Mouse (Mus musculus) stomach, postnatal 0 days (tissue): Measurements from ENCODE around the gene Hoxb4. TPM values are rescaled to one million over a fixed set of nuclear protein-coding genes. Genes with fewer than 3 reads are reported as not detected.

Source experiments
- ATAC-seq: fragments of 200-750 bp; cut with Nextera tagmentation; 2 replicates; pipeline ENCODE4 v1.8.0; 2017; ENCODE audit not compliant: low FRiP score, low TSS enrichment
- DNase-seq: peaks from one replicate; pipeline ENCODE4 v3.0.0-alpha.2; 2016; ENCODE audit warnings: low spot score
- H3K27ac ChIP-seq: fragments of 300-500 bp; sonication (generic); replicated peaks from 2 replicates; pipeline ENCODE4 v1.5.1; 2014; ENCODE audit warnings: mild to moderate bottlenecking, control low read depth
- H3K27me3 ChIP-seq: fragments of 300-500 bp; sonication (generic); 2 replicates; pipeline ENCODE4 v1.6.1; 2014; ENCODE audit warnings: low read length; ENCODE audit not compliant: control insufficient read depth, insufficient read depth
- H3K36me3 ChIP-seq: fragments of 300-500 bp; sonication (generic); 2 replicates; pipeline ENCODE4 v1.6.1; 2014; ENCODE audit warnings: low read length, mixed read lengths; ENCODE audit not compliant: control insufficient read depth, insufficient read depth
- H3K4me1 ChIP-seq: fragments of 300-500 bp; sonication (generic); replicated peaks from 2 replicates; pipeline ENCODE4 v1.6.1; 2014; ENCODE audit warnings: antibody characterized with exemption; ENCODE audit not compliant: control insufficient read depth, insufficient read depth
- H3K4me2 ChIP-seq: fragments of 300-500 bp; sonication (generic); replicated peaks from 2 replicates; pipeline ENCODE4 v1.6.1; 2014; ENCODE audit warnings: low read depth, mild to moderate bottlenecking, control low read depth, moderate library complexity
- H3K4me3 ChIP-seq: fragments of 300-500 bp; sonication (generic); 2 replicates; pipeline ENCODE4 v1.5.1; 2014; ENCODE audit warnings: low read depth, low read length, control low read depth
- H3K9ac ChIP-seq: fragments of 300-500 bp; sonication (generic); 2 replicates; pipeline ENCODE4 v1.6.1; 2014; ENCODE audit warnings: mild to moderate bottlenecking, low read length, control low read depth, mixed read lengths
- H3K9me3 ChIP-seq: fragments of 300-500 bp; sonication (generic); 2 replicates; pipeline ENCODE4 v1.6.1; 2016; ENCODE audit warnings: low read length; ENCODE audit not compliant: control insufficient read depth
- CTCF ChIP-seq: IDR thresholded peaks from 2 replicates; pipeline ENCODE4 v1.5.1; 2016; ENCODE audit warnings: antibody characterized with exemption, low read depth, mild to moderate bottlenecking, moderate library complexity
- EP300 ChIP-seq: optimal IDR thresholded peaks from 2 replicates; pipeline ENCODE3; 2016; ENCODE audit warnings: antibody characterized with exemption
- WGBS: fragments of 180-500 bp; shearing (Covaris S2); extraction: QIAGEN DNeasy Blood & Tissue Kit; methylation state at CpG from one replicate; pipeline ENCODE4 v1.1.7; 2014; 5-methylcytosine and 5-hydroxymethylcytosine counted together
- polyA plus RNA-seq: library from polyadenylated mRNA; unstranded; fragments of >200 nt; fragmentation: Nextera tagmentation; extraction: Ambion mirVana; gene quantifications from 2 replicates; pipeline ENCODE4 v1.2.1, GENCODE M21; 2015

Hoxb4 gene
- polyA plus RNA-seq, 1 experiment from 2014 or later, result 1.6 TPM

DNA sequence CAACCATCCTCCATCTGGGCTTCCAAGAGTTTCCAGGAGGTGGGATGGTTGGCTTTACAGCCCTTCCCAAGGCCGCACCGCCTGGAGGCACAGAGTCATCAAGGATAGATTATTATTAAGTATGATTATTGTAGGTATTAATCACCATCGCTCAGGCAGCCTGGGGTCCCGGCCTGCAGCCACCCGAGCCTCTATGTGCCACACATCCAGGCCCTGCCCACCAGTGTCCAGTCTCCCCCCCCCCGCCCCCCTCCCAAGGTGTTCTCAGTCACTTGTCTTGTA is 26.8 kb downstream of the Hoxb4 start:
- Histone ChIP-seq H3K4me1 (0 out of 2 replicates have a peak, but pooled peaks cover 2% of the 10 kb centered on the region), H3K4me3 (peak overlapping the region; percentile 29; the same call in 1 of the 2 replicates), H3K9ac (peak overlapping the region; percentile 82; the same call in 1 of the 2 replicates), H3K9me3 (no peaks in the 10 kb centered on the region), H3K27me3 (peaks cover 4% of the 10 kb centered on the region; the same call in 1 of the 2 replicates), H3K4me2 (peak overlapping the region; percentile 71), H3K36me3 (no peaks in the 10 kb centered on the region; the same call in 1 of the 2 replicates), H3K27ac (peak overlapping the region; percentile 90)
- TF ChIP-seq CTCF, result no peak
- TF ChIP-seq EP300, result no peak
- ATAC-seq (no peak), DNase-seq (no peak)
- 20% methylated on average over 5 of the region's 6 CpGs for WGBS

DNA sequence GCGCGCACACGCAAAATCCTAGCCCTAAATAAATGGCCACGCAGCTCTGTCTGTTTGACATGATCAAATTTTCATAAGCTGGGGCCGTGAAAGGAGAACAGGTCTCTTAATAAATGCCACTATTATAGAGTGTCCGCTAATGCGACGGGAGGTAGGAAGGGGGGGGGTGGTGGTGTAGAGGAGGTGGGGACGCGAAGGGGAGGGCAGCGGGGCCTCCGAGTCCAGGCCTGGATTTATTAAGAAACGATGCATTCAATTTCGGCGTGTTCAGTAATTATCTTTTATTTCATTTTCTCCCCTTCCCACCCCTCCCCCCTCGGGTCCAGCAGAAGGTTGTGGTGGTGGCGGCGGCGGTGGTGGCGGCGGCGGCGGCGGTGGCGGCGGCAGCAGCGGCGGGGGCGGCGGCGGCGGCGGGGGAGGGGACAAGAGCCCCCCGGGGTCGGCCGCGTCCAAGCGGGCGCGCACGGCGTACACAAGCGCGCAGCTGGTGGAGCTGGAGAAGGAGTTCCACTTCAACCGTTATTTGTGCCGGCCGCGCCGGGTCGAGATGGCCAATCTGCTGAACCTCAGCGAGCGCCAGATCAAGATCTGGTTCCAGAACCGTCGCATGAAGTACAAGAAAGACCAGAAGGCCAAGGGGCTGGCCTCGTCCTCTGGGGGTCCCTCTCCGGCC is 27.3 kb downstream of the Hoxb4 start:
- no peak for DNase-seq
- Histone ChIP-seq H3K27ac (peak overlapping the region; percentile 90), H3K4me3 (peak overlapping the region; percentile 29), H3K9me3 (no peaks in the 10 kb centered on the region), H3K4me2 (peak overlapping the region; percentile 71), H3K36me3 (no peaks in the 10 kb centered on the region; the same call in 1 of the 2 replicates), H3K9ac (peak overlapping the region; percentile 57), H3K4me1 (0 out of 2 replicates have a peak, but pooled peaks cover 2% of the 10 kb centered on the region), H3K27me3 (peaks cover 4% of the 10 kb centered on the region; the same call in 1 of the 2 replicates)
- TF ChIP-seq CTCF (no peak), EP300 (no peak)
- WGBS, result 3% methylated on average over 42 of the region's 56 CpGs
- no peak for ATAC-seq

GRCm38 (mm10) chr11:96345893-96346806 is 28.1 kb downstream of the Hoxb4 start:
- Histone ChIP-seq H3K4me1 (0 out of 2 replicates have a peak, but pooled peaks cover 2% of the 10 kb centered on the region), H3K4me2 (peak overlapping the region; percentile 71), H3K27me3 (peaks cover 4% of the 10 kb centered on the region; the same call in 1 of the 2 replicates), H3K9ac (peak overlapping the region; percentile 57), H3K9me3 (no peaks in the 10 kb centered on the region), H3K27ac (peak overlapping the region; percentile 90), H3K4me3 (peak overlapping the region; percentile 29), H3K36me3 (no peaks in the 10 kb centered on the region; the same call in 1 of the 2 replicates)
- 7% methylated on average over 44 of the region's 45 CpGs for WGBS
- DNase-seq (no peak), ATAC-seq (peak; percentile 25; the same call in 1 of the 2 replicates)
- TF ChIP-seq CTCF, result peak; percentile 37; the same call in 1 of the 2 replicates
- no peak for TF ChIP-seq EP300

GRCm38 (mm10) chr11:96346916-96347520 is 29.0 kb downstream of the Hoxb4 start:
- TF ChIP-seq CTCF (no peak), EP300 (no peak)
- Histone ChIP-seq H3K9ac (no peak overlapping the region), H3K4me1 (0 out of 2 replicates have a peak, but pooled peaks cover 2% of the 10 kb centered on the region), H3K27ac (peak overlapping the region; percentile 90), H3K27me3 (peaks cover 4% of the 10 kb centered on the region; the same call in 1 of the 2 replicates), H3K36me3 (no peaks in the 10 kb centered on the region; the same call in 1 of the 2 replicates), H3K4me2 (no peak overlapping the region), H3K9me3 (no peaks in the 10 kb centered on the region), H3K4me3 (no peak overlapping the region)
- ATAC-seq, result no peak
- no peak for DNase-seq
- 45% methylated on average over 5 of the region's 5 CpGs for WGBS

DNA sequence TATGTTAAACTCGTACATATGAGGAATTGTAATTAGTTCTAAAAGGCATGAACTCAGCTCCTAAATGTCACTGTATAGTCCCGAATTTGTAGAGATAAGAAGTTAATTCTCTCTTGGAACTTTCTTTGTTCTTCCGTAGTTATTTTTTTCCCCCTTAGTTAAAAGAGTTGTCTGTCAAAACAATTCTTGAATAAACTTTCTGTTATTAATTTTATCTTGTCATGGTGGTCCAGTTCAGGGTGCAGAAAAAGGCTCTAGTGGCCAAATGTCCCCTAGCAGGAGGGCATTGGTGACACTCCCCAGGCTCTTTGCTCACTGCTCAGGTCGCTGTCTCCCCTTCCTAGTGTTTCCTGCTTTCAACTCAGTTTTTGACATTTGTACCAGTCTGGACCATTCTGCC is 29.6 kb downstream of the Hoxb4 start:
- no peak for ATAC-seq
- no peaks in the 10 kb centered on the region; the same call in 1 of the 2 replicates for H3K36me3 ChIP-seq
- TF ChIP-seq CTCF, result no peak
- no peak for TF ChIP-seq EP300
- DNase-seq, result no peak
- H3K9me3 ChIP-seq, result no peaks in the 10 kb centered on the region
- H3K27ac ChIP-seq, result peak overlapping the region; percentile 72
- H3K4me2 ChIP-seq, result 0 out of 2 replicates have a peak overlapping the region, but pooled peaks have one; percentile 14
- no peak overlapping the region for H3K4me3 ChIP-seq
- WGBS, result 31% methylated on average over 4 of the region's 4 CpGs
- no peak overlapping the region for H3K9ac ChIP-seq
- H3K4me1 ChIP-seq, result 0 out of 2 replicates have a peak, but pooled peaks cover 2% of the 10 kb centered on the region
- peaks cover 4% of the 10 kb centered on the region; the same call in 1 of the 2 replicates for H3K27me3 ChIP-seq
